Mouse (Mus musculus): ENCODE measurements at regions not wholly inside any gene's neighbourhood (a gene's known extent, or its start where the extent isn't known, plus 50 kb on each side); places are given as distances from the start of the nearest gene placed in this dataset.

GRCm38 (mm10) chr2:95524590-95525266, 793.2 kb upstream of the Lrrc4c start:
- no peak for TF ChIP-seq CHD2 (IDR thresholded peaks at IDR 0.05; ENCODE audit: low read depth, low read length)
- no peak for TF ChIP-seq ZC3H11A (IDR thresholded peaks at IDR 0.05; ENCODE audit: borderline replicate concordance, low read depth, low read length)
- TF ChIP-seq ZNF384 (IDR thresholded peaks at IDR 0.05; ENCODE audit: low read depth, low read length), result no peak
- TF ChIP-seq HCFC1 (IDR thresholded peaks at IDR 0.05; ENCODE audit: borderline replicate concordance, insufficient read depth, low read length), result no peak
- TF ChIP-seq MAFK (IDR thresholded peaks at IDR 0.05; ENCODE audit: insufficient read depth, low read depth, low read length), result no peak

Data from ES-E14 (cell line).